Mouse (Mus musculus) gastrocnemius, adult 2 months (tissue): ENCODE results near the gene Pdzk1ip1. TPM values are rescaled to one million over a fixed set of nuclear protein-coding genes. Genes with fewer than 3 reads are reported as not detected.

Source experiments
- DNase-seq: peaks from one replicate; pipeline ENCODE4 v3.0.0; 2022
- H3K27ac ChIP-seq: fragments of 200-600 bp; 2 replicates; pipeline ENCODE4 v1.8.1; 2022; ENCODE audit warnings: mild to moderate bottlenecking
- H3K4me3 ChIP-seq: fragments of 200-600 bp; 2 replicates; pipeline ENCODE4 v1.8.1; 2022; ENCODE audit warnings: mild to moderate bottlenecking, moderate library complexity
- CTCF ChIP-seq: fragments of 200-600 bp; IDR thresholded peaks from 2 replicates; pipeline ENCODE4 v1.8.1; 2022; ENCODE audit warnings: antibody characterized with exemption, mild to moderate bottlenecking, moderate library complexity
- intact Hi-C: fragments of 180-260 bp; cut with DNase I; formaldehyde crosslinking; loops from one replicate; pipeline ENCODE4 v1.15.1; 2025
- total RNA-seq, 2 experiments: library from RNA; stranded (reverse); gene quantifications; 2 replicates each; pipeline ENCODE4 v1.2.3; 2021

Pdzk1ip1 gene
- total RNA-seq, 2 experiments from 2014 or later, result not detected

DNA sequence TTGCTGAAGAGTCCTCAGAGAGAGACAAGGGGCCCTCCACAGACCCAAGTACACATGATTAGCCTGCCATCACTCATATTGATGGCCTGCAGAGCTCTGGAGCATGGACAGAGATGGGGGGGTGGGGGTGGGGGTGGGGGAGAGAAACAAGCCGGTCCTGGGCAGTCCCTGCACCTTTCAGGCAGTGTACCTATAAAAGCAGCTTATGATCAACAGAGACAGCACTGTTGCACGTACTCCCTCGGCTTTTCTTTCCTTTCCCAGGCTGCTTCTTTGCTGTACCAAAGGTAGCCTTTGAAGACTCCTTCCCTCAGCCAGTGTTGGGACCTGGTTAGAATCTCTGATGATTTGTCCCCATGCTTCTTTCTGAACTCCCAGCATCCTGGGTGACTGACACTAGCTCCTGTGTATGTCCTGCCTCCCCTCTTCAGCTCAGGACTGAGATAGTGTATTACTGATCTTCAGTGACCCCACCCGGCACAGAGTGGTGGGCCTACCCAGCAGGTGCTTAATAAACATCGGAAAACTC lies 8.6 kb upstream of the Pdzk1ip1 start:
- TF ChIP-seq CTCF, result no peak
- intact Hi-C loops, result no loop called here
- Histone ChIP-seq H3K4me3 (no peak overlapping the region), H3K27ac (no peak overlapping the region)
- DNase-seq, result no peak

DNA sequence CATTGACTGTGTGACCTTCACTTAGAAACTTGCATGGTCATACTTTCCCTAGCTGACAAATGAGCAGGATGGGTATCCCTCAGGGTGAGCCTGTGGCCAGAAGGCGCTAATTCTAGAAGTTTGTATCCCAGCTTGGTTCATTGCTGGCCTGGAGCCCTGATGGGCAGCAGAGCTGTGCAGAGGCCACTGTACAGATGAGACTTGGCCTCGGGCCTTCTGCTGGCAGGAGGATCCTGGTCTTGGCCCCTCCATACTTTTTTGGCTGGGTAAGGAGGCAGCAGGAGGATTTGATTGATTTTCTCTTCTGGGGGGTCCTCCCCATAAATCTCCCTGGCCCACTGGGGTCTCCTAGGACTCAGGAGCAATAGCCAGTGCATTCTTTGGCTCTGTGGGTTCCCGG lies 5.5 kb upstream of the Pdzk1ip1 start:
- no peak for DNase-seq
- H3K27ac ChIP-seq, result no peak overlapping the region
- intact Hi-C loops, result no loop called here
- no peak for TF ChIP-seq CTCF
- no peak overlapping the region for H3K4me3 ChIP-seq

DNA sequence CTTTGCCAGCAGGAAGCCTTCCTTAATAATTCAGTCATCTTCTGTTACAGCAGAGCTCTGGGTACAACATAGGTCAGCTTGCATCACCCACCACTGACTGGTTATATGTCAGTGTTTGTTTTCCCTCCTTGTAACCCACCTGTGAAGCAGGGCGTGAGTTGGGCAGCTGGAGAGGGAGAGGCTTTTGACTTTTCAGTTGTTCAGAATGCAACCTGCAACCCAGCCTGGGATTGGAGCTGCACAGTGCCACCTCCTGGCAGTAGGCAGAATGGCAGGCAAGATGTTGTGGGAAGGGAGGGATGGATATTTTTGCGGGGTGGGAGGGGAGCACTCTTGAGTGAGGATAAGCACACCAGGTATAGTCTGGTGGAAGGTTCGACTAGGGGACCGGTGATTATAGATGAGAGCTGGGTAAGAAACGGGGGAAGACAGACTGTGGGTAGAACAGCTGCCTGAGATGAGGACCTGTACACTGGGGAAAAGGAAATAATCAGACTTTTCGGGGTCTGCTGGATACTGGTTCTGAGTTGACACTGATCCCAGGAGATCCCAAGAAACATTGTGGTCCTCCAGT lies 2.9 kb upstream of the Pdzk1ip1 start:
- intact Hi-C loops, result loop anchor here (2.0 to 5.0 kb wide), 2 partner anchors 47 to 88 kb away; no protein-coding TSS in a partner anchor
- Histone ChIP-seq H3K4me3 (no peak overlapping the region), H3K27ac (no peak overlapping the region)
- TF ChIP-seq CTCF, result peak; percentile 85
- peak; percentile 44 for DNase-seq

DNA sequence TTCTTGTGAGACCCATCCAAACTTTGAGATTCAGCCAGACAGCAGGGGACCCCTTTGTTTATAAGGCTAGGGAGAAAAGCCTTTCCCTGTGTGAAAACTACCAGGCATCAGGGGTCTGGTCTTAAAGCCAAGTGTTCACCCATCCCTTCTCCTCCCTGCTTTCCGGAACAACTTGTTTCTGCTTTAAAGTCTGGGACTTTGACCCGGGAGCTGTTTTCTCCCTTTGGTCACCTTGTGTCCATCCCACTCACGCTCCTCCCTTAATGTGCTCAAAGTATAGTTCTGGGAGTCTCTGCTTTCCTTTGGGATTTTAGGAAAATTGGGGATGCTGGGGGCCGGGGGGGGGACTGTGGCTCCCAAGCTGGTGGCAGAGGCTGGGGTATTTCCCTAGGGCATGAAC lies 2.3 kb upstream of the Pdzk1ip1 start:
- no peak for DNase-seq
- Histone ChIP-seq H3K4me3 (no peak overlapping the region), H3K27ac (no peak overlapping the region)
- intact Hi-C loops, result loop anchor here (2.0 to 5.0 kb wide), 2 partner anchors 47 to 89 kb away; no protein-coding TSS in a partner anchor
- no peak for TF ChIP-seq CTCF

DNA sequence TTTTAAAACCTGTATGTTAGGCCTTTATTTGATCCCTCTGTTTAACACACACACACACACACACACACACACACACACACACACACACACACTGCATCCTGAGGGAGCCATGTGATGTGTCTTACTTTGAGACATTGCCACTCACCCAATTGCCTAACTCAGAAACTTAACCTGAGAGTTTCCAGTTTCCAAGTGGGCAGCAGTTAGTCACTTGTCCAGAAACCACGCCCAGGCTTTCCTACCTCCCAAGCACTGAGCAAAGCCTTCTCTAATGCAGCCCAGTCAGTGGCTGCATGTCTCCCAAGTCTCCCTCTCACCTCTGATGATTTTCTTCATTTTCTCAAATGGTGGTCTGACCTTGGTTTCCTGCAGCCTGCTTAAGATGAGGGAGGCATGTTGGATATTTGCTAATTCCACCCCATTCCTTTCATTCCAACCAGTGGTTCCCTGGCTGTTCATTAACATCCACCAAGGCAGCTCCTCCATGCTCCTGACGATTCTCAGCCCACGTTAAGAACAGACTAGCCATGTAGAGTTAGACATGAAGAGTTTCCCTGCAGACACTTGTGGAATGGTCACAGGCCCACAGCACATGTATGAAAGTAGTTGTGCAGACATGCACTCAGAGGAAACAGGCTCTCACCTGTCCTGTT lies 1.6 kb upstream of the Pdzk1ip1 start:
- DNase-seq, result no peak
- Histone ChIP-seq H3K27ac (no peak overlapping the region), H3K4me3 (no peak overlapping the region)
- intact Hi-C loops, result loop anchor here (2.0 to 5.0 kb wide), 2 partner anchors 48 to 90 kb away; no protein-coding TSS in a partner anchor
- no peak for TF ChIP-seq CTCF

DNA sequence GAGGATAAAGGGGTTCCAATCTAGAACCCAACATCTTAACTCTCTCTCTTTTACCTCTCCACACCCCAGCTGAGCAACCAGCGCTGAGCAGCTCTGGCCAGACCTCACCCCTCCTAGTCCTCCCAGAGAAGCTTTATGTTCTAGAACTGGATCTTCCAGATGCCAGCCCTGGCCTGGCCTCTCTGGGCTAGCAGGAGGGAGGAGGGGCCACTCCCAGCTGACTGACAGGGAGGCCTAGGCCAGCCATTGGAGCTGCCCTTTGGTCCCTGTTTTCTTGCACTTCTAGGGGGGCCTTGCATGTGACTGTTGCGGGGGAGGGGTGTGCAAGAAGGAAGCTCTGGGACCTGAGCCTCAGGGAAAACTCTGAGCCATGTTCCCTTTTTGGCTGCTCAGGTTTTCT lies 2.1 kb downstream of the Pdzk1ip1 start:
- Histone ChIP-seq H3K27ac (no peak overlapping the region), H3K4me3 (no peak overlapping the region)
- no peak for DNase-seq
- intact Hi-C loops, result no loop called here
- no peak for TF ChIP-seq CTCF

DNA sequence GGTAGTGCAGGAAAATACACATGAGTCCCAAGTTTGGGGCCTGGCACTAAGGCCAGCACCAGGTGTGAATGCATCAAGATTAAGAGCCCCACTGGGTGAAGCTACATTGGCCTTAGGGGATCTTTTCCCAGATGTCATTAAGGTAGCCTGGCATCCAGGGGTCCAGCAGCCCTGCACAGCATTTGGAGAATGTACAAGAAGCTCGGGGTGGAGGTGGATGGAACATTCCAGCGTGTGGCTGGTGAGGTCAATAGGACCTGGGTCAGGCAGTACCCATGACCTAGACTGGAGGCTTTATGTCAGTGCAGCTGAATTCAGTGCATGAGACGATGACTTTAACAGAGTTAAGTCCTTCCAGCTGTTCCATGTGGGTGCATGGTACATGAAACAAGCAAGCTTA lies 3.3 kb downstream of the Pdzk1ip1 start:
- no peak overlapping the region for H3K27ac ChIP-seq
- intact Hi-C loops, result no loop called here
- TF ChIP-seq CTCF, result no peak
- no peak for DNase-seq
- no peak overlapping the region for H3K4me3 ChIP-seq

DNA sequence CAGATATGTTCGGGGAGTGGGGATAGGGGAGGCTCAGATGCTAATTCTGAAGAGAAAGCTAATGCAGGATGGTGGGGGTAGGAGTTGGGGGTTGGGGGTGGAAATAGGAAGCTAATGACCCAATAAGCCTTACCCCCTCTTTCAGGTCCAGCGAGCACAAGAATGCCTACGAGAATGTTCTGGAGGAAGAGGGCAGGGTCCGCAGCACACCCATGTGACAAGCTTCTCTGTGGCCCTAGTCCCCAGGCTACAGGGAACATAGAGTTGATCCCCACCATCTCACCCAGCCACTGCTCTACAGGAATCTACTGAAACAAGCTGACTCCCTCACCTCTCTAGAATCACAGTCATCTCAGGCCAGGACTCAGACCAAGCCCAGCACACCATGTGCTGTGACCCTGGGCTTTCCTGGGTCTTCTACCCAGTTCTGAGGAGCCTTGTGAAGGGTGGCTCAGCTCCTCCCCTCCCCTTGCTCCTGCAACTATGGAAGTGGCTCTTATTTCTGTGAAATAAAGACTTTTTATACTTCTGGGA lies 4.9 kb downstream of the Pdzk1ip1 start:
- Histone ChIP-seq H3K4me3 (no peak overlapping the region), H3K27ac (no peak overlapping the region)
- no peak for TF ChIP-seq CTCF
- no peak for DNase-seq
- intact Hi-C loops, result no loop called here

DNA sequence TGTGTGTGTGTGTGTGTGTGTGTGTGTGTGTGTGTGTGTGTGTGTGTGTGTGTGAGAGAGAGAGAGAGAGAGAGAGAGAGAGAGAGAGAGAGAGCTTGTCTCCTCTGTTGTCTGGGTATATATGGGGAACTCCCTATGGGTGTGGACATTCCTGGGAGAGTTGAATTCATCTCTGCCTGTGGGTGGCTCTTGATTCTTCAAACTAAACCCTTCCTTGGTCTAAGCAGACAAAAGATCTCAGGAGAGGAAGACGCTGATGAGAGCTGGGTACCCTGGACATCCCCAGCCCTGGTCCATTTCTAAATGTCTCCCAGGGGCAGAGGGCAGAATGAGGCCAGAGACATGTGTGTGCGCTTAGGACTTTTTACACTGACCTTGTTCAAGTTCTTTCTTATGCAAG lies 5.5 kb downstream of the Pdzk1ip1 start:
- no peak overlapping the region for H3K4me3 ChIP-seq
- DNase-seq, result no peak
- H3K27ac ChIP-seq, result no peak overlapping the region
- intact Hi-C loops, result no loop called here
- no peak for TF ChIP-seq CTCF

DNA sequence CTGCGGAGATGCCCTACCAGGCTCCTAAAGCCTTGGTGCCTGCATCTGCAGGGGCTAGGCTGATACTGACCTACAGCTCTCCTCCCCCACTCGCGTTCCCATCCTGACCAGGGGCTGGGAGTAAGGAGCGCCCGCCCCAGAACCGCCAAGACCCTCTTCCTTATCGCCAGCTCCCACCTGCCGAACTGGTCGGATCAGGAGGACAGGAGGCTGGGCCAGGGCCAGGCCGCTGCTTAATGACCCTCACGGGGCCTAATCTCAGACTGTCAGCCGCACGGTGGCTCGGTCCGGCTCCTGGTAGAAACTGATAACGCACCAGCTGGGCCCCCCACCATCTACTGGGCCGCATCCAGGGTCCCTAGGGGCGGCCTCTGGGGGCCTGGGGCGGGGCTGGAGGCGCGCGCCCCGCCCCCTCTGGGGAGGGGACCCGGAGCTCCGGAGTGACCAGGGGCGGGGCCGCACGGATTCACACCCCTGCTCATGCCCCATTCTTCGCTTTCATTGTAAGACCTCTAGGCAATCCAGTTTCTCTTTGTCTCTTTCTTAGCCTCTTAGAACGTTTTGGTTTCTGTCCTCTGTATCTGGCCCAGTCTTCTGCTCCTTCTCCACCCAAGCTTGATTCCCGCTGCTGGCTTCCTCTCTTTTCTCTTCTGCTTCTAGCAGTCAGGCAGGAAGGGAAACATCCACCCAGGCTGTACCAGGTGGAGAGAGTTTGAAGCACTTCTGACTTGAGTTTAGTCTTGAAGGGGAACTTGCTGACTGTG lies 7.3 kb downstream of the Pdzk1ip1 start:
- TF ChIP-seq CTCF, result no peak
- DNase-seq, result peak; percentile 31
- intact Hi-C loops, result no loop called here

DNA sequence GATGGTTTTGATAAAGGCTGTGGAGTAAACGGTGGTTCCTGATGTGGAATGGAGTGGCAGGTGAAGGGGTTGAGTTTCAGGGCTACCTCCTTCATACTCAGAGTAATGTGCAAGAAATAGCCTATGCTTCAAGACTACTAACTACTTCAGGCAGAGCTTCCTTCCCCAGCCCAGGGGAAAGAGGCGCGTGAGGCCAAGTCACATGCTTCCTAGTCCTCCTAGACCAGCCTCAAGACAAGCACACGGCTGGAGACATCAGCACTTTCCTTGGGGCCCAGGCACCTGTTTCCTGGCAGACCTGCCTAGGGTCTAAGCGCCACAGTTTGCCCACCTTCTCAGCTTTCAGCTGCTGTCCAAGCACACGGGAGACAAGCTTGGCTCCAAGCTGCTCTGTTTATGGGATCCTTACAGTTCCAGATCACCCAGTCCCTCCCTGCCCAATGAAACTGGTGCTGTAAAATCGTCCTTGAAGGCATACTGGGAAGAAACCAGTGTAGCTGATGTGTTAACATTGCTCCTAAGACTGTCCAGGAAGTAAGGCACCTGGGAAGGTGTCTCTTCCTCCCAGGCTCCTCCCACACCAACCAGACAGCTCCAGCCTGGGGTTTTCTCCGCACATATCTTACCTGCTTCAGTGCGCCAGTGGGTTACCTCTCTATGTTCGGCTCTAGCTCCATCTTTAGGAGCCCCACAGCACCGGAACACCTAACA lies 8.1 kb downstream of the Pdzk1ip1 start:
- no peak for DNase-seq
- Histone ChIP-seq H3K27ac (no peak overlapping the region; the same call in 1 of the 2 replicates), H3K4me3 (peak overlapping the region; percentile 74)
- intact Hi-C loops, result no loop called here
- TF ChIP-seq CTCF, result no peak

More for the DNA sequence above, 7.3 kb downstream of the Pdzk1ip1 start:
- Histone ChIP-seq H3K27ac (no peak overlapping the region; the same call in 1 of the 2 replicates), H3K4me3 (peak overlapping the region; percentile 74)

DNA sequence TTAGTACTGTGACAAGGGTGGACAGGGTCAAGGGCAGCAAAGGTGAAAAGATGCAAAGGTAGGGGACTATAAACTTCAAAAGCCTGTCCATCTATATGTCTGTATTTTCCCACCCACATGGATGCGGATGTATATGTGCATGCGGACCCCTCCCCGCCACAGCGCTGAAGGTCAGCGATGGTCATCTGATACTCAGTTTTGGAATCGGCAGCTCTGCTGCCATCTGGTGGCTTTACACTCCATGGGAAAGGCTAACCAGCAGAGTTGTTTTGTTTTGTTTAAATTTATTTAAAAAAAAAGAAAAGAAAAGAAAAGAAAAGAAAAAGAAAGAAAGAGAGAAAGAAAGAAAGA lies 8.6 kb downstream of the Pdzk1ip1 start:
- no peak overlapping the region for H3K27ac ChIP-seq
- H3K4me3 ChIP-seq, result 0 out of 2 replicates have a peak overlapping the region, but pooled peaks have one; percentile 4
- intact Hi-C loops, result no loop called here
- TF ChIP-seq CTCF, result peak; percentile 57
- no peak for DNase-seq
